Mouse (Mus musculus): ENCODE results near the gene Hsd3b7. TPM values are rescaled to one million over a fixed set of nuclear protein-coding genes. Genes with fewer than 3 reads are reported as not detected.
A peak's percentile ranks its signal among the peaks of the same experiment; 100 is the strongest.

Hsd3b7 gene
- polyA plus RNA-seq, 1 experiment from 2014 or later: 80.3 TPM

DNA sequence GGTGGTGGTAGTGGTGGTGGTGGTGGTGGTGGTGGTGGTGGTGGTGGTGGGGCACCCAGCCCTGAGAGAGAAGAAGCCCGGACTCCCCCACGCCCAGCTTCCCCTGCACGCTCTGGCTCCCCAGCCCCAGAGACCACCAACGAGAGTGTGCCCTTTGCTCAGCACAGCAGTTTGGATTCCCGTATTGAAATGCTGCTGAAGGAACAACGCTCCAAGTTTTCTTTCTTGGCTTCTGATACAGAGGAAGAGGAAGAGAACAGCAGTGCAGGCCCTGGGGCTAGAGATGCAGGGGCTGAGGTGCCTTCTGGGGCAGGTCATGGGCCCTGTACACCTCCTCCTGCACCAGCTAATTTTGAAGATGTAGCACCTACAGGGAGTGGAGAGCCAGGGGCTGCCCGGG is 15.1 kb upstream of the Hsd3b7 start, which contains the start of gene Gm49388:
Gm49388 (plus strand) TSS at position 301 of the 400 bp plus-strand sequence.
- no peaks in the 10 kb centered on the region for H3K27me3 ChIP-seq (ENCODE audit: control insufficient read depth, insufficient read depth, low read depth, low read length)
- 88% methylated on average over 7 of the region's 7 CpGs for WGBS (ENCODE audit: insufficient replicate concordance)
- no peaks in the 10 kb centered on the region for H3K4me1 ChIP-seq (ENCODE audit: control insufficient read depth, low read depth, low read length)
- peaks cover 65% of the 10 kb centered on the region for H3K36me3 ChIP-seq (ENCODE audit: control insufficient read depth, insufficient read depth)
- H3K9me3 ChIP-seq (replicated peaks; ENCODE audit: control insufficient read depth, low read length): no peaks in the 10 kb centered on the region
- H3K9ac ChIP-seq (ENCODE audit: low read depth, low read length): no peak within 1 kb of the TSS
- H3K27ac ChIP-seq (ENCODE audit: low read length): no peak within 1 kb of the TSS
- no peak for ATAC-seq (ENCODE audit: low read depth)
- H3K4me2 ChIP-seq (ENCODE audit: low read depth, low read length): no peak within 1 kb of the TSS
- H3K4me3 ChIP-seq (ENCODE audit: low read depth, low read length): no peak within 1 kb of the TSS

DNA sequence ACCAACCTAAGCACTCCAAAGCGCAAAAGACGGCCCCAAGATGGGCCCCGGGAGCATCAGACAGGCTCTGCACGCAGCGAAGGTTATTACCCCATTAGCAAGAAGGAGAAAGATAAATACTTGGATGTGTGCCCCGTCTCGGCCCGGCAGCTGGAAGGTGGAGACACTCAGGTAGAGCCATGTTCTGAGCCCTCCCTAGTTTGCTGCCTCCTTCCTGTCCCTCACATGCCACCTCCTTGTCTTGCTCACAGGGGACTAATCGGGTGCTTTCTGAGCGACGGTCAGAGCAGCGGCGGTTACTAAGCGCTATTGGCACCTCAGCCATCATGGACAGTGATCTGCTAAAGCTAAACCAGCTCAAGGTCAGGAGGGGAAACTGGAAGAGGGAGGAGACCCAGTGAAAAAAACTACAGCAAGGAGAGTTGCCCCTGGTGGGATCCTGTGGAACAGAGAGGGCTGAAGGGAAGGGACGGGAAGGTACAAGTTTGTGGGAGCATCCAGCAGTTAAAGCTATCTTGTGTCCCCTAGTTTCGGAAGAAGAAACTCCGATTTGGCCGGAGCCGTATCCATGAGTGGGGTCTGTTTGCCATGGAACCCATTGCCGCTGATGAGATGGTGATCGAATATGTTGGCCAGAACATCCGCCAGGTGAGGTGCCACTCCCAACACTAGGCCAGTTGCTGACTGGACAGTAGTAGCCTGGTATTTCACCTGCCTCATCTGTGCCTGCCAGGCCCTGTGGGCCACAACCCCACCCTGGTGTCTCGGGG is 3.1 kb upstream of the Hsd3b7 start:
- no peak overlapping the region for H3K27ac ChIP-seq (ENCODE audit: low read length)
- H3K27me3 ChIP-seq (ENCODE audit: control insufficient read depth, insufficient read depth, low read depth, low read length): no peaks in the 10 kb centered on the region
- H3K36me3 ChIP-seq (ENCODE audit: control insufficient read depth, insufficient read depth): peaks cover 50% of the 10 kb centered on the region
- H3K4me3 ChIP-seq (ENCODE audit: low read depth, low read length): no peak overlapping the region
- no peak for ATAC-seq (ENCODE audit: low read depth)
- no peak overlapping the region for H3K9ac ChIP-seq (ENCODE audit: low read depth, low read length)
- H3K4me2 ChIP-seq (ENCODE audit: low read depth, low read length): no peak overlapping the region
- 84% methylated on average over 23 of the region's 23 CpGs for WGBS (ENCODE audit: insufficient replicate concordance)
- H3K9me3 ChIP-seq (replicated peaks; ENCODE audit: control insufficient read depth, low read length): no peaks in the 10 kb centered on the region
- H3K4me1 ChIP-seq (ENCODE audit: control insufficient read depth, low read depth, low read length): peaks cover 1% of the 10 kb centered on the region; the same call in 1 of the 2 replicates

DNA sequence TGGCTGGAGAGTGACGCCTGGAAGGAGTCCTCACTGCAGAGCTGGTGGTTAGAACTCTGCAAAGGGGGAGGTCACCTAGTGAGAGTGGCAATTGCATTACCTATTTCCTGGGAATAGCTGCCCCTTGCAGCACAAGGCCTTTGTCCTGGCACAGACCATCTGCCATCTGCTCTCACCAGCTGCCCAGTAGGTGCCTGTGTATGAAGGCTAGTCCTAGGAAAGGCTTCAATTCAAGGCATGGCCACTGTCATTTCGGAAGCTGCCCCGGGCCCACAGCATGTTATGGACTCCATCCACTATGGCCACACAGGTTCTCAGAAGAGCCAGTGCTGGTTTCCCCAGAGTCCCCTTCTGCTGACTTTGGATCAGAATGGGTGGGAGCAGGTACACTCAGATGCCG is 1.8 kb upstream of the Hsd3b7 start:
- Histone ChIP-seq H3K9me3 (replicated peaks; ENCODE audit: control insufficient read depth, low read length) (no peaks in the 10 kb centered on the region), H3K27ac (ENCODE audit: low read length) (no peak overlapping the region), H3K4me3 (ENCODE audit: low read depth, low read length) (no peak overlapping the region), H3K4me1 (ENCODE audit: control insufficient read depth, low read depth, low read length) (peaks cover 2% of the 10 kb centered on the region; the same call in 1 of the 2 replicates), H3K9ac (ENCODE audit: low read depth, low read length) (no peak overlapping the region), H3K36me3 (ENCODE audit: control insufficient read depth, insufficient read depth) (peaks cover 43% of the 10 kb centered on the region), H3K27me3 (ENCODE audit: control insufficient read depth, insufficient read depth, low read depth, low read length) (no peaks in the 10 kb centered on the region), H3K4me2 (ENCODE audit: low read depth, low read length) (no peak overlapping the region)
- 80% methylated on average over 4 of the region's 4 CpGs for WGBS (ENCODE audit: insufficient replicate concordance)
- no peak for ATAC-seq (ENCODE audit: low read depth)

DNA sequence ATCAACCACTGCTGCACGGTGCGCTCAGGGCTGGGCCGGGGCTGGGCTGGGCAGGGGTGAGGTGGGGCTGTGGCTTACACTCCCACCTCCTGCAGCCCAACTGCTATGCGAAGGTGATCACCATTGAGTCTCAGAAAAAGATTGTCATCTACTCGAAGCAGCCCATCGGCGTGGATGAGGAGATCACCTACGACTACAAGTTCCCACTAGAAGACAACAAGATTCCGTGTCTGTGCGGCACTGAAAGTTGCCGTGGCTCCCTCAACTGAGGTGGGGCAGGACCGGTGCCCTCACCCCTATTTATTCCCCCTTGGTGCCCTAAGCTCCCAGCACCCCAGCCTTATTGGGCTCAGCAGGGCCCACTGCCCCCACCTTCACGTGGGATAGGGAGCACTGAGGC is 1.2 kb upstream of the Hsd3b7 start:
- no peaks in the 10 kb centered on the region for H3K27me3 ChIP-seq (ENCODE audit: control insufficient read depth, insufficient read depth, low read depth, low read length)
- WGBS (ENCODE audit: insufficient replicate concordance): 86% methylated on average over 13 of the region's 13 CpGs
- no peaks in the 10 kb centered on the region for H3K9me3 ChIP-seq (replicated peaks; ENCODE audit: control insufficient read depth, low read length)
- ATAC-seq (ENCODE audit: low read depth): no peak
- H3K36me3 ChIP-seq (ENCODE audit: control insufficient read depth, insufficient read depth): peaks cover 43% of the 10 kb centered on the region
- peaks cover 5% of the 10 kb centered on the region for H3K4me1 ChIP-seq (ENCODE audit: control insufficient read depth, low read depth, low read length)
- no peak overlapping the region for H3K4me2 ChIP-seq (ENCODE audit: low read depth, low read length)
- H3K4me3 ChIP-seq (ENCODE audit: low read depth, low read length): no peak overlapping the region
- H3K9ac ChIP-seq (ENCODE audit: low read depth, low read length): no peak overlapping the region
- H3K27ac ChIP-seq (ENCODE audit: low read length): no peak overlapping the region

DNA sequence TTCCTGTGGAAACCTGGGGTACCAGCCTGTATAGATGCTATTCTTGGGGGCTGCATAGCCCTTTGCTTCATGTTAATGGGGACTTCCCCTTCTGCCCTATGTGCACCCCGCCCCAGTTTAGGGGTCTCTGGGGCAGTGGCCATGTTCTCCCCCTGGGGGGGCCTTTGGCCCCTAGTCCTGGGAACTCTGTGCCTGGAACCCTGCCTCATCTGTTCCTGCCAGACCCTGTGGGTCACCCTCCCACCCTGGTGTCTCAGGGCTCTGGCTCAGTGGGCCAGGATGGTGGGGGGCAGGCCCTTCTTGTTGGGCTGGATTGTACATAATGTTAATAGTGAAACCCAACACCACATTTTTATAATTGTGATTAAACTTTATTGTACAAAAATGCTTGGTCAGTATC is 666 bp upstream of the Hsd3b7 start:
- Histone ChIP-seq H3K36me3 (ENCODE audit: control insufficient read depth, insufficient read depth) (peaks cover 43% of the 10 kb centered on the region), H3K27me3 (ENCODE audit: control insufficient read depth, insufficient read depth, low read depth, low read length) (no peaks in the 10 kb centered on the region), H3K4me1 (ENCODE audit: control insufficient read depth, low read depth, low read length) (peaks cover 10% of the 10 kb centered on the region), H3K27ac (ENCODE audit: low read length) (no peak overlapping the region), H3K9ac (ENCODE audit: low read depth, low read length) (no peak overlapping the region), H3K4me2 (ENCODE audit: low read depth, low read length) (no peak overlapping the region), H3K9me3 (replicated peaks; ENCODE audit: control insufficient read depth, low read length) (no peaks in the 10 kb centered on the region), H3K4me3 (ENCODE audit: low read depth, low read length) (no peak overlapping the region)
- ATAC-seq (ENCODE audit: low read depth): no peak
- 58% methylated on average over 1 of the region's 1 CpGs for WGBS (ENCODE audit: insufficient replicate concordance)

DNA sequence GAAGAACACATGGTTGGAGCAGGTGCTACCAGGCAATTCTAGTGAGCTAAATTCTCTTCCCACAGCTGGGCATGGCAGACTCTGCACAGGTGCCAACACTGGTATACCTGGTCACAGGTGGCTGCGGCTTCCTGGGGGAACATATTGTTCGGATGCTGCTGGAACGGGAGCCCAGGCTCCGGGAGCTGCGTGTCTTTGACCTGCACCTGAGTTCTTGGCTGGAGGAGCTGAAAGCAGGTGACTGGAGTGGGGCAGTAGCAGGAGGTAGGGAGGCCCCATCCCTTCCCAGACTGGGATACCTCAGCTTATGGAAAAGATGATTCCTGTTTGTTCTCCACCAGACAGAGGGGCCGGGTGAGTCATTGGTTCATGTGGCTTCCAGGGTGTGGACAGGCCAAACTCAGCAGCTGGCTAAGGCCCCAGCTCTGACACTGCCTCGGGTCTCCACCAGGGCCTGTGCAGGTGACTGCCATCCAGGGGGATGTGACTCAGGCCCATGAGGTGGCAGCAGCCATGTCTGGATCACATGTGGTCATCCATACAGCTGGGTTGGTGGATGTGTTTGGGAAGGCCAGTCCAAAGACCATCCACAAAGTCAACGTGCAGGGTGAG is 712 bp downstream of the Hsd3b7 start:
- Histone ChIP-seq H3K27me3 (ENCODE audit: control insufficient read depth, insufficient read depth, low read depth, low read length) (no peaks in the 10 kb centered on the region), H3K36me3 (ENCODE audit: control insufficient read depth, insufficient read depth) (peaks cover 33% of the 10 kb centered on the region), H3K4me2 (ENCODE audit: low read depth, low read length) (peak overlapping the region; percentile 41), H3K27ac (ENCODE audit: low read length) (peak overlapping the region; percentile 35), H3K9me3 (replicated peaks; ENCODE audit: control insufficient read depth, low read length) (no peaks in the 10 kb centered on the region), H3K9ac (ENCODE audit: low read depth, low read length) (peak overlapping the region; percentile 42), H3K4me3 (ENCODE audit: low read depth, low read length) (peak overlapping the region; percentile 24), H3K4me1 (ENCODE audit: control insufficient read depth, low read depth, low read length) (peaks cover 22% of the 10 kb centered on the region)
- 70% methylated on average over 8 of the region's 8 CpGs for WGBS (ENCODE audit: insufficient replicate concordance)
- ATAC-seq (ENCODE audit: low read depth): peak; percentile 28

DNA sequence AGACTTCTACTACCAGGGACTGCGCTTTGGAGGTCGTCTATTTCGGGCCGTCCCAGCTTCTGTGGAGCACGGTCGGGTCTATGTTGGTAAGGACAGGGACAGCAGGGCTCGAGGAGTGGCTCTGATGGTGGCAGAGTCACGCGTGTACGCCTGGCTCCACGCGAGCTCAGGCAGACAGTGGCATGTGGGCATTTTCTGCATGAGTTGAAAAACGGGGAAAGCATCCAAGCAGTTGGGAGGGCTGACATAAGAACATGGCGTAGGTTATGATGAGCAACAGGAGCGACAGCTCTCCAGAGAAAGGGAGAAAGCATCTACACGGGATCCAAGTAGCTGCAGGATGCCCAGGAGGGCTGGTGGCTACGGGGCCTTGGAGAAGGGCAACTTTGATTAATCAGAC is 1.9 kb downstream of the Hsd3b7 start:
- H3K9ac ChIP-seq (ENCODE audit: low read depth, low read length): no peak overlapping the region
- no peak overlapping the region for H3K4me3 ChIP-seq (ENCODE audit: low read depth, low read length)

DNA sequence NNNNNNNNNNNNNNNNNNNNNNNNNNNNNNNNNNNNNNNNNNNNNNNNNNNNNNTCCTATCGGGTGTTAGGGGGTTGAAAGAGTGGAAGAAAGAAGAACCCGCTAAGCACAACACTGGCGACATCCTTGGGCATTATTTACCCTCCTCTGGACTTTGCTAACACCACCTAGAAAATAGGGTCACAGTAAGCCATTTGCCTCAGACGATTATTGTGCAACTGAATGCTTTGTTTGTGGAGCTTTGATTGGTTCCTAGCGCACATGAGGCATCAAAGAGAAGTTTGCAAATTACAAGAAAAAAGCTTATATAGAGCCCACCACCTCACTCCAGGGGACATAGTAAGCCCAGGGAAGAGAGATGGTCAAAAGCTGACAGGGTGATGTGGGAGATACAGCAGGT is 8.4 kb downstream of the Hsd3b7 start:
- Histone ChIP-seq H3K4me1 (ENCODE audit: control insufficient read depth, low read depth, low read length) (peaks cover 33% of the 10 kb centered on the region), H3K9me3 (replicated peaks; ENCODE audit: control insufficient read depth, low read length) (no peaks in the 10 kb centered on the region), H3K4me2 (ENCODE audit: low read depth, low read length) (no peak overlapping the region), H3K9ac (ENCODE audit: low read depth, low read length) (no peak overlapping the region), H3K27ac (ENCODE audit: low read length) (peak overlapping the region; percentile 69), H3K27me3 (ENCODE audit: control insufficient read depth, insufficient read depth, low read depth, low read length) (no peaks in the 10 kb centered on the region), H3K36me3 (ENCODE audit: control insufficient read depth, insufficient read depth) (no peaks in the 10 kb centered on the region), H3K4me3 (ENCODE audit: low read depth, low read length) (no peak overlapping the region)
- 31% methylated on average over 5 of the region's 5 CpGs for WGBS (ENCODE audit: insufficient replicate concordance)
- ATAC-seq (ENCODE audit: low read depth): no peak; the same call in 1 of the 2 replicates

More for the DNA sequence above, 1.9 kb downstream of the Hsd3b7 start:
- Histone ChIP-seq H3K9me3 (replicated peaks; ENCODE audit: control insufficient read depth, low read length) (no peaks in the 10 kb centered on the region), H3K4me2 (ENCODE audit: low read depth, low read length) (no peak overlapping the region), H3K27me3 (ENCODE audit: control insufficient read depth, insufficient read depth, low read depth, low read length) (no peaks in the 10 kb centered on the region), H3K4me1 (ENCODE audit: control insufficient read depth, low read depth, low read length) (peaks cover 29% of the 10 kb centered on the region), H3K27ac (ENCODE audit: low read length) (no peak overlapping the region), H3K36me3 (ENCODE audit: control insufficient read depth, insufficient read depth) (peaks cover 21% of the 10 kb centered on the region)
- no peak for ATAC-seq (ENCODE audit: low read depth)
- WGBS (ENCODE audit: insufficient replicate concordance): 83% methylated on average over 17 of the region's 17 CpGs

DNA sequence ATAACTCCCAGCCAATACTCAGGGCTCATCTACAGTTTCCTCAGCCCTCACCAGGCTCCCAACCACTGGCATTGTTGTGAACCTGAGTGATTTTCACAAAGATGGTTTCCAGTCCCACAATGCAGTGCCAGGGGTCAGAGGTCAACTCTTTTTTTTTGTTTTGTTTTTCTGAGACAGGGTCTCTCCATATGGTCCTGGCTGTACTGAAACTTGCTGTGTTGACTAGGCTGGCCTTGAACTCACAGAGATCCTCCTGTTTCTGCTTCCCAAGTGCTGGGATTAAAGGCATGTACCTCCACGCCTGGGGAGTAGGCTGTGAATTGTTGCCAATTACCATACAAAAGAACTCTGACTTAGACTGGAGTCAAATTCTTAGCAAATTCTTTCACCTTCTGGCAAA is 9.4 kb downstream of the Hsd3b7 start:
- Histone ChIP-seq H3K4me3 (ENCODE audit: low read depth, low read length) (no peak overlapping the region), H3K9me3 (replicated peaks; ENCODE audit: control insufficient read depth, low read length) (no peaks in the 10 kb centered on the region), H3K4me1 (ENCODE audit: control insufficient read depth, low read depth, low read length) (peaks cover 23% of the 10 kb centered on the region), H3K27me3 (ENCODE audit: control insufficient read depth, insufficient read depth, low read depth, low read length) (no peaks in the 10 kb centered on the region), H3K36me3 (ENCODE audit: control insufficient read depth, insufficient read depth) (no peaks in the 10 kb centered on the region), H3K27ac (ENCODE audit: low read length) (no peak overlapping the region), H3K4me2 (ENCODE audit: low read depth, low read length) (no peak overlapping the region), H3K9ac (ENCODE audit: low read depth, low read length) (no peak overlapping the region)
- WGBS (ENCODE audit: insufficient replicate concordance): 55% methylated on average over 1 of the region's 1 CpGs
- no peak for ATAC-seq (ENCODE audit: low read depth)

Measured in liver, embryonic 16.5 days (tissue).